Mouse (Mus musculus) myocyte (in vitro differentiated cells): ENCODE results near the gene Pax9. TPM values are rescaled to one million over a fixed set of nuclear protein-coding genes. Genes with fewer than 3 reads are reported as not detected.

Experiments
- H3K27me3 ChIP-seq: one replicate; pipeline ENCODE4 v1.6.1; 2011; ENCODE audit not compliant: control insufficient read depth, insufficient read depth, insufficient read length
- H3K36me3 ChIP-seq: one replicate; pipeline ENCODE4 v1.6.1; 2011; ENCODE audit not compliant: control insufficient read depth, insufficient read depth
- H3K4me2 ChIP-seq: one replicate; pipeline ENCODE4 v1.6.1; 2011; ENCODE audit warnings: low read depth, control low read depth
- H3K4me3 ChIP-seq: one replicate; pipeline ENCODE4 v1.5.1; 2011; ENCODE audit warnings: mild to moderate bottlenecking, control low read depth, moderate library complexity
- H3K79me2 ChIP-seq: one replicate; pipeline ENCODE4 v1.6.1; 2011; ENCODE audit not compliant: control insufficient read depth, insufficient read depth
- H3ac ChIP-seq: one replicate; pipeline ENCODE4 v1.6.1; 2011; ENCODE audit not compliant: control insufficient read depth, insufficient read length
- CEBPB ChIP-seq: IDR thresholded peaks from 2 replicates; pipeline ENCODE4 v1.6.1; 2011; ENCODE audit warnings: mild to moderate bottlenecking, moderate library complexity; ENCODE audit not compliant: poor library complexity, insufficient read depth, severe bottlenecking
- E2F4 ChIP-seq: IDR thresholded peaks from one replicate; pipeline ENCODE4 v1.6.1; 2011; ENCODE audit warnings: mild to moderate bottlenecking, control low read depth, moderate library complexity; ENCODE audit not compliant: insufficient read depth
- MAX ChIP-seq: IDR thresholded peaks from one replicate; pipeline ENCODE4 v1.6.1; 2011; ENCODE audit warnings: low read depth, mild to moderate bottlenecking, control low read depth
- MYOD1 ChIP-seq, 3 experiments: IDR thresholded peaks; one replicate each; pipeline ENCODE4 v1.6.1; 2011; ENCODE audit warnings: control low read depth in 2 of 3, low read depth in 2 of 3, mild to moderate bottlenecking in 2 of 3, moderate library complexity in 1 of 3; ENCODE audit not compliant: insufficient read length in 2 of 3, control insufficient read depth in 1 of 3
- MYOG ChIP-seq, 3 experiments: IDR thresholded peaks; one replicate each; pipeline ENCODE4 v1.6.1; 2011; ENCODE audit warnings: control low read depth in 2 of 3, low read depth in 2 of 3, mild to moderate bottlenecking in 2 of 3; ENCODE audit not compliant: insufficient read length in 2 of 3, control insufficient read depth in 1 of 3, insufficient read depth in 1 of 3
- POLR2A ChIP-seq: IDR thresholded peaks from one replicate; pipeline ENCODE4 v1.6.1; 2011; ENCODE audit warnings: low read depth, mild to moderate bottlenecking, control low read depth, moderate library complexity; ENCODE audit not compliant: insufficient read length
- POLR2AphosphoS2 ChIP-seq: IDR thresholded peaks from one replicate; pipeline ENCODE4 v1.6.1; 2011; ENCODE audit warnings: low read depth, control low read depth; ENCODE audit not compliant: insufficient read length
- REST ChIP-seq: IDR thresholded peaks from one replicate; pipeline ENCODE4 v1.6.1; 2011; ENCODE audit warnings: mild to moderate bottlenecking, control low read depth, moderate library complexity; ENCODE audit not compliant: insufficient read depth, insufficient read length
- SRF ChIP-seq: IDR thresholded peaks from one replicate; pipeline ENCODE4 v1.6.1; 2011; ENCODE audit warnings: low read depth; ENCODE audit not compliant: control insufficient read depth, insufficient read length
- TCF12 ChIP-seq: IDR thresholded peaks from one replicate; pipeline ENCODE4 v1.6.1; 2011; ENCODE audit warnings: mild to moderate bottlenecking, control low read depth; ENCODE audit not compliant: poor library complexity, insufficient read depth, severe bottlenecking
- TCF3 ChIP-seq: IDR thresholded peaks from one replicate; pipeline ENCODE4 v1.6.1; 2011; ENCODE audit warnings: low read depth, control low read depth; ENCODE audit not compliant: insufficient read length
- USF1 ChIP-seq: IDR thresholded peaks from one replicate; pipeline ENCODE4 v1.6.1; 2011; ENCODE audit warnings: low read depth, mild to moderate bottlenecking, control low read depth, moderate library complexity
- polyA plus RNA-seq: library from polyadenylated mRNA; unstranded; fragments of >200 nt; fragmentation: generic; extraction: Trizol; gene quantifications from one replicate; pipeline ENCODE4 v1.2.1, GENCODE M21; 2012; ENCODE audit warnings: missing spikeins

Pax9 gene
- polyA plus RNA-seq, 1 experiment: 0.02 TPM

GRCm38 (mm10) chr12:56699351-56699750 is 7.8 kb downstream of the Pax9 start:
- H3K27me3 ChIP-seq: peaks cover 37% of the 10 kb centered on the region
- TF ChIP-seq SRF: no peak
- TF ChIP-seq TCF3: no peak
- no peak for TF ChIP-seq REST
- TF ChIP-seq E2F4: no peak
- TF ChIP-seq CEBPB: no peak
- TF ChIP-seq POLR2AphosphoS2: no peak
- TF ChIP-seq MYOG (IDR thresholded peaks at IDR 0.05; ENCODE audit: control insufficient read depth in 1 of 3, insufficient read depth in 1 of 3, insufficient read length in 2 of 3, low read depth in 2 of 3): no peak
- no peak for TF ChIP-seq MYOD1 (IDR thresholded peaks at IDR 0.05; ENCODE audit: control insufficient read depth in 1 of 3, insufficient read length in 2 of 3, low read depth in 2 of 3)
- TF ChIP-seq MAX: no peak
- no peak for TF ChIP-seq POLR2A
- no peak for TF ChIP-seq TCF12
- TF ChIP-seq USF1: no peak
- no peaks in the 10 kb centered on the region for H3K36me3 ChIP-seq
- no peaks in the 10 kb centered on the region for H3K79me2 ChIP-seq
- H3K4me3 ChIP-seq: no peak overlapping the region
- H3K4me2 ChIP-seq: no peak overlapping the region
- H3ac ChIP-seq: no peak overlapping the region

GRCm38 (mm10) chr12:56699915-56700900 is 8.6 kb downstream of the Pax9 start:
- H3K4me2 ChIP-seq: no peak overlapping the region

GRCm38 (mm10) chr12:56701004-56701403 is 9.4 kb downstream of the Pax9 start:
- Histone ChIP-seq H3K27me3 (peaks cover 23% of the 10 kb centered on the region), H3K4me3 (no peak overlapping the region), H3ac (no peak overlapping the region), H3K79me2 (no peaks in the 10 kb centered on the region), H3K36me3 (no peaks in the 10 kb centered on the region), H3K4me2 (no peak overlapping the region)
- TF ChIP-seq REST (no peak), TCF3 (no peak), SRF (no peak), MYOG (IDR thresholded peaks at IDR 0.05; ENCODE audit: control insufficient read depth in 1 of 3, insufficient read depth in 1 of 3, insufficient read length in 2 of 3, low read depth in 2 of 3) (no peak)

More at GRCm38 (mm10) chr12:56699915-56700900, 8.6 kb downstream of the Pax9 start:
- TF ChIP-seq MYOD1 (IDR thresholded peaks at IDR 0.05; ENCODE audit: control insufficient read depth in 1 of 3, insufficient read length in 2 of 3, low read depth in 2 of 3) (no peak), REST (no peak), POLR2AphosphoS2 (no peak), POLR2A (no peak), TCF3 (no peak)
- H3K36me3 ChIP-seq: no peaks in the 10 kb centered on the region
- no peak overlapping the region for H3ac ChIP-seq
- H3K4me3 ChIP-seq: no peak overlapping the region
- H3K79me2 ChIP-seq: no peaks in the 10 kb centered on the region
- H3K27me3 ChIP-seq: peaks cover 31% of the 10 kb centered on the region

GRCm38 (mm10) chr12:56717971-56718706 is 26.6 kb downstream of the Pax9 start:
- TF ChIP-seq TCF12: no peak
- no peak for TF ChIP-seq MAX
- no peak for TF ChIP-seq POLR2AphosphoS2
- TF ChIP-seq E2F4: no peak
- no peak for TF ChIP-seq MYOD1 (IDR thresholded peaks at IDR 0.05; ENCODE audit: control insufficient read depth in 1 of 3, insufficient read length in 2 of 3, low read depth in 2 of 3)
- TF ChIP-seq REST: no peak
- no peak for TF ChIP-seq POLR2A
- TF ChIP-seq CEBPB: no peak
- no peak for TF ChIP-seq MYOG (IDR thresholded peaks at IDR 0.05; ENCODE audit: control insufficient read depth in 1 of 3, insufficient read depth in 1 of 3, insufficient read length in 2 of 3, low read depth in 2 of 3)
- no peak for TF ChIP-seq USF1
- no peak for TF ChIP-seq SRF
- TF ChIP-seq TCF3: no peak
- Histone ChIP-seq H3K79me2 (no peaks in the 10 kb centered on the region), H3K27me3 (no peaks in the 10 kb centered on the region), H3K4me3 (no peak overlapping the region), H3ac (no peak overlapping the region), H3K4me2 (no peak overlapping the region), H3K36me3 (no peaks in the 10 kb centered on the region)

- no peaks in the 10 kb centered on the region for H3K79me2 ChIP-seq
- no peak overlapping the region for H3K4me2 ChIP-seq
- H3ac ChIP-seq: no peak overlapping the region
- no peaks in the 10 kb centered on the region for H3K36me3 ChIP-seq
- TF ChIP-seq E2F4 (no peak), POLR2AphosphoS2 (no peak), POLR2A (no peak), TCF3 (no peak), MAX (no peak), CEBPB (no peak), MYOG (IDR thresholded peaks at IDR 0.05; ENCODE audit: control insufficient read depth in 1 of 3, insufficient read depth in 1 of 3, insufficient read length in 2 of 3, low read depth in 2 of 3) (no peak), TCF12 (no peak), REST (no peak), SRF (no peak), USF1 (no peak), MYOD1 (IDR thresholded peaks at IDR 0.05; ENCODE audit: control insufficient read depth in 1 of 3, insufficient read length in 2 of 3, low read depth in 2 of 3) (no peak)
- H3K27me3 ChIP-seq: no peaks in the 10 kb centered on the region
- no peak overlapping the region for H3K4me3 ChIP-seq
Measured at GRCm38 (mm10) chr12:56718707-56719051, 27.1 kb downstream of the Pax9 start.
